Mouse (Mus musculus) C2C12 (cell line): Measurements from ENCODE around the gene Akap7. TPM values are rescaled to one million over a fixed set of nuclear protein-coding genes. Genes with fewer than 3 reads are reported as not detected.

ENCODE experiments used
- H3K27me3 ChIP-seq: one replicate; pipeline ENCODE4 v1.6.1; 2011; ENCODE audit not compliant: control insufficient read depth, insufficient read depth, insufficient read length
- H3K36me3 ChIP-seq: one replicate; pipeline ENCODE4 v1.6.1; 2011; ENCODE audit not compliant: control insufficient read depth, insufficient read depth
- H3K4me3 ChIP-seq: one replicate; pipeline ENCODE4 v1.5.1; 2011; ENCODE audit warnings: mild to moderate bottlenecking, control low read depth; ENCODE audit not compliant: poor library complexity, insufficient read depth, severe bottlenecking
- H3K79me2 ChIP-seq: one replicate; pipeline ENCODE4 v1.6.1; 2011; ENCODE audit not compliant: control insufficient read depth, insufficient read depth
- H3K79me3 ChIP-seq: one replicate; pipeline ENCODE4 v1.6.1; 2011; ENCODE audit warnings: low read depth, control low read depth
- H3ac ChIP-seq: one replicate; pipeline ENCODE3; 2011; ENCODE audit warnings: low read depth; ENCODE audit not compliant: control insufficient read depth, insufficient read length
- CEBPB ChIP-seq: IDR thresholded peaks from one replicate; pipeline ENCODE4 v1.6.1; 2011; ENCODE audit warnings: low read depth, mild to moderate bottlenecking, control low read depth, moderate library complexity
- CTCF ChIP-seq: IDR thresholded peaks from one replicate; pipeline ENCODE4 v1.5.1; 2011; ENCODE audit not compliant: control insufficient read depth, insufficient read depth, insufficient read length
- FOSL1 ChIP-seq: IDR thresholded peaks from one replicate; pipeline ENCODE4 v1.8.0; 2011; ENCODE audit warnings: mild to moderate bottlenecking, low read length; ENCODE audit not compliant: poor library complexity, insufficient read depth, severe bottlenecking
- MAX ChIP-seq: IDR thresholded peaks from one replicate; pipeline ENCODE4 v1.6.1; 2011; ENCODE audit warnings: mild to moderate bottlenecking, control low read depth
- MYOD1 ChIP-seq: IDR thresholded peaks from one replicate; pipeline ENCODE4 v1.6.1; 2011; ENCODE audit warnings: low read depth; ENCODE audit not compliant: control insufficient read depth, insufficient read length
- MYOG ChIP-seq: IDR thresholded peaks from one replicate; pipeline ENCODE4 v1.6.1; 2011; ENCODE audit not compliant: control insufficient read depth, insufficient read length; ENCODE audit errors: extremely low read depth
- USF1 ChIP-seq: IDR thresholded peaks from one replicate; pipeline ENCODE4 v1.6.1; 2011; ENCODE audit warnings: low read depth, mild to moderate bottlenecking, control low read depth, moderate library complexity
- long read RNA-seq, 2 experiments: library from polyadenylated mRNA; unstranded; transcript quantifications; one replicate each; pipeline ENCODE4 v2.0.0; 2019 to 2020
- polyA plus RNA-seq: library from polyadenylated mRNA; unstranded; fragments of >200 nt; fragmentation: generic; extraction: Trizol; gene quantifications from one replicate; pipeline ENCODE4 v1.2.1, GENCODE M21; 2012; ENCODE audit warnings: missing spikeins

Akap7 gene
- 4.6 TPM for polyA plus RNA-seq
- long read RNA-seq, experiment 1, partial matches to known transcripts: 3 of 22 reads
- long read RNA-seq, experiment 1, other reads (novel, unspliced or antisense): 15 of 22 reads
- long read RNA-seq, experiment 2, partial matches to known transcripts: 0 of 30 reads
- long read RNA-seq, experiment 2, other reads (novel, unspliced or antisense): 30 of 30 reads

GRCm38 (mm10) chr10:25307770-25308169 is at the start of gene Akap7:
Gene Akap7 (minus strand): TSS chr10:25307870.
- H3K79me2 ChIP-seq: no peaks in the 10 kb centered on the region
- H3K79me3 ChIP-seq: no peaks in the 10 kb centered on the region
- no peaks in the 10 kb centered on the region for H3K36me3 ChIP-seq
- no peak for TF ChIP-seq MYOG
- TF ChIP-seq FOSL1: no peak
- TF ChIP-seq MAX: no peak
- no peak for TF ChIP-seq CTCF
- TF ChIP-seq MYOD1: no peak
- no peak for TF ChIP-seq USF1
- TF ChIP-seq CEBPB: no peak
- no peak within 1 kb of the TSS for H3ac ChIP-seq
- no peaks in the 10 kb centered on the region for H3K27me3 ChIP-seq
- H3K4me3 ChIP-seq: no peak within 1 kb of the TSS

- no peaks in the 10 kb centered on the region for H3K36me3 ChIP-seq
- H3K27me3 ChIP-seq: no peaks in the 10 kb centered on the region
- TF ChIP-seq CEBPB: no peak
- TF ChIP-seq MAX: no peak
- TF ChIP-seq MYOD1: no peak
- no peak for TF ChIP-seq CTCF
- TF ChIP-seq MYOG: no peak
- TF ChIP-seq USF1: no peak
- no peak for TF ChIP-seq FOSL1
- no peak overlapping the region for H3ac ChIP-seq
- H3K79me3 ChIP-seq: no peaks in the 10 kb centered on the region
- no peaks in the 10 kb centered on the region for H3K79me2 ChIP-seq
- no peak overlapping the region for H3K4me3 ChIP-seq
Observed at GRCm38 (mm10) chr10:25354390-25354789, 46.7 kb upstream of the Akap7 start.

GRCm38 (mm10) chr10:25353941-25354340 is 46.3 kb upstream of the Akap7 start:
- no peak overlapping the region for H3ac ChIP-seq
- no peak overlapping the region for H3K4me3 ChIP-seq
- H3K79me3 ChIP-seq: no peaks in the 10 kb centered on the region
- no peaks in the 10 kb centered on the region for H3K79me2 ChIP-seq
- TF ChIP-seq CEBPB (no peak), FOSL1 (no peak), MYOG (no peak), MYOD1 (no peak), MAX (no peak)
- H3K36me3 ChIP-seq: no peaks in the 10 kb centered on the region
- no peaks in the 10 kb centered on the region for H3K27me3 ChIP-seq

GRCm38 (mm10) chr10:25342801-25343200 is 35.1 kb upstream of the Akap7 start:
- Histone ChIP-seq H3ac (no peak overlapping the region), H3K36me3 (no peaks in the 10 kb centered on the region), H3K4me3 (no peak overlapping the region), H3K79me3 (no peaks in the 10 kb centered on the region), H3K79me2 (no peaks in the 10 kb centered on the region), H3K27me3 (no peaks in the 10 kb centered on the region)
- no peak for TF ChIP-seq CTCF
- TF ChIP-seq MYOD1: no peak
- TF ChIP-seq MAX: no peak
- TF ChIP-seq CEBPB: no peak
- TF ChIP-seq FOSL1: no peak
- TF ChIP-seq USF1: no peak
- no peak for TF ChIP-seq MYOG

- Histone ChIP-seq H3K4me3 (no peak overlapping the region), H3K79me3 (no peaks in the 10 kb centered on the region), H3K36me3 (no peaks in the 10 kb centered on the region), H3ac (no peak overlapping the region), H3K79me2 (no peaks in the 10 kb centered on the region), H3K27me3 (no peaks in the 10 kb centered on the region)
- TF ChIP-seq MYOG (no peak), CEBPB (no peak), USF1 (peak; percentile 15), MYOD1 (peak; percentile 17), FOSL1 (peak; percentile 41), CTCF (no peak), MAX (peak; percentile 68)
Observed at GRCm38 (mm10) chr10:25340675-25341074, 33.0 kb upstream of the Akap7 start.

GRCm38 (mm10) chr10:25333390-25334079 is 25.9 kb upstream of the Akap7 start:
- TF ChIP-seq CEBPB (no peak), MAX (no peak), FOSL1 (no peak), MYOD1 (no peak), USF1 (no peak)
- H3K36me3 ChIP-seq: no peaks in the 10 kb centered on the region
- no peak overlapping the region for H3K4me3 ChIP-seq
- no peaks in the 10 kb centered on the region for H3K79me3 ChIP-seq
- no peaks in the 10 kb centered on the region for H3K79me2 ChIP-seq
- no peaks in the 10 kb centered on the region for H3K27me3 ChIP-seq
- no peak overlapping the region for H3ac ChIP-seq
